Mouse (Mus musculus): ENCODE measurements around the gene Mrpl41. TPM values are rescaled to one million over a fixed set of nuclear protein-coding genes. Genes with fewer than 3 reads are reported as not detected.
"Not testable (repeated sequence)": the region's sequence is repeated elsewhere in the genome, so short reads cannot be mapped to it uniquely, and the experiment has no call there.

Mrpl41 gene
- polyA plus RNA-seq, 1 experiment from 2014 or later: 132 TPM

GRCm38 (mm10) chr2:24949421-24950188, 25.3 kb downstream of the Mrpl41 start, which contains the start of gene Zmynd19:
Gene Zmynd19, plus strand, starts transcription at chr2:24949792.
- Histone ChIP-seq H3K36me3 (ENCODE audit: control insufficient read depth, insufficient read depth, low read length) (peaks cover 30% of the 10 kb centered on the region), H3K27ac (ENCODE audit: low read depth, low read length) (peak within 1 kb of the TSS; percentile 67), H3K9ac (ENCODE audit: low read depth, low read length) (peak within 1 kb of the TSS; percentile 95), H3K4me2 (replicated peaks; ENCODE audit: low read depth, low read length) (peak within 1 kb of the TSS; percentile 89), H3K4me1 (ENCODE audit: control insufficient read depth, insufficient read depth, low read length) (peaks cover 7% of the 10 kb centered on the region; the same call in 1 of the 2 replicates), H3K4me3 (ENCODE audit: low read length) (peak within 1 kb of the TSS; percentile 98), H3K27me3 (ENCODE audit: control insufficient read depth, insufficient read depth, low read length) (no peaks in the 10 kb centered on the region), H3K9me3 (ENCODE audit: control insufficient read depth, low read length) (no peaks in the 10 kb centered on the region)
- ATAC-seq (ENCODE audit: low FRiP score, low TSS enrichment): peak; percentile 99
- under 1% methylated on average over 103 of the region's 108 CpGs for whole genome bisulfite sequencing

GRCm38 (mm10) chr2:24944304-24944703, 30.6 kb downstream of the Mrpl41 start:
- H3K9ac ChIP-seq (ENCODE audit: low read depth, low read length); H3K9me3 ChIP-seq (ENCODE audit: control insufficient read depth, low read length): not testable (repeated sequence)
- 39% methylated on average over 2 of the region's 2 CpGs for WGBS

GRCm38 (mm10) chr2:24942092-24942491, 32.8 kb downstream of the Mrpl41 start:
- Histone ChIP-seq H3K4me2 (replicated peaks; ENCODE audit: low read depth, low read length) (no peak overlapping the region), H3K36me3 (ENCODE audit: control insufficient read depth, insufficient read depth, low read length) (no peaks in the 10 kb centered on the region), H3K9ac (ENCODE audit: low read depth, low read length) (no peak overlapping the region), H3K27me3 (ENCODE audit: control insufficient read depth, insufficient read depth, low read length) (no peaks in the 10 kb centered on the region), H3K4me1 (ENCODE audit: control insufficient read depth, insufficient read depth, low read length) (no peaks in the 10 kb centered on the region), H3K27ac (ENCODE audit: low read depth, low read length) (no peak overlapping the region), H3K4me3 (ENCODE audit: low read length) (no peak overlapping the region), H3K9me3 (ENCODE audit: control insufficient read depth, low read length) (no peaks in the 10 kb centered on the region)
- WGBS: 66% methylated on average over 4 of the region's 4 CpGs
- no peak for ATAC-seq (ENCODE audit: low FRiP score, low TSS enrichment)

More at GRCm38 (mm10) chr2:24944304-24944703, 30.6 kb downstream of the Mrpl41 start:
- H3K36me3 ChIP-seq (ENCODE audit: control insufficient read depth, insufficient read depth, low read length); H3K4me2 ChIP-seq (replicated peaks; ENCODE audit: low read depth, low read length); H3K27ac ChIP-seq (ENCODE audit: low read depth, low read length); ATAC-seq (ENCODE audit: low FRiP score, low TSS enrichment); H3K4me3 ChIP-seq (ENCODE audit: low read length); H3K4me1 ChIP-seq (ENCODE audit: control insufficient read depth, insufficient read depth, low read length); H3K27me3 ChIP-seq (ENCODE audit: control insufficient read depth, insufficient read depth, low read length): not testable (repeated sequence)

GRCm38 (mm10) chr2:24935057-24935796, 39.7 kb downstream of the Mrpl41 start, which contains the start of gene Arrdc1:
Gene Arrdc1, minus strand, starts transcription at chr2:24935252.
- no peaks in the 10 kb centered on the region for H3K36me3 ChIP-seq (ENCODE audit: control insufficient read depth, insufficient read depth, low read length)
- H3K27ac ChIP-seq (ENCODE audit: low read depth, low read length): peak within 1 kb of the TSS; percentile 73
- H3K4me2 ChIP-seq (replicated peaks; ENCODE audit: low read depth, low read length): peak within 1 kb of the TSS; percentile 95
- H3K27me3 ChIP-seq (ENCODE audit: control insufficient read depth, insufficient read depth, low read length): no peaks in the 10 kb centered on the region
- H3K4me1 ChIP-seq (ENCODE audit: control insufficient read depth, insufficient read depth, low read length): peaks cover 12% of the 10 kb centered on the region; the same call in 1 of the 2 replicates
- peak within 1 kb of the TSS; percentile 65 for H3K4me3 ChIP-seq (ENCODE audit: low read length)
- H3K9me3 ChIP-seq (ENCODE audit: control insufficient read depth, low read length): no peaks in the 10 kb centered on the region
- H3K9ac ChIP-seq (ENCODE audit: low read depth, low read length): peak within 1 kb of the TSS; percentile 66
- peak; percentile 95 for ATAC-seq (ENCODE audit: low FRiP score, low TSS enrichment)
- under 1% methylated on average over 49 of the region's 49 CpGs for WGBS

GRCm38 (mm10) chr2:24934441-24934963, 40.4 kb downstream of the Mrpl41 start:
- peak overlapping the region; percentile 95 for H3K4me2 ChIP-seq (replicated peaks; ENCODE audit: low read depth, low read length)
- no peaks in the 10 kb centered on the region for H3K9me3 ChIP-seq (ENCODE audit: control insufficient read depth, low read length)
- WGBS: 5% methylated on average over 19 of the region's 19 CpGs
- H3K4me3 ChIP-seq (ENCODE audit: low read length): peak overlapping the region; percentile 65
- H3K9ac ChIP-seq (ENCODE audit: low read depth, low read length): peak overlapping the region; percentile 66
- no peaks in the 10 kb centered on the region for H3K36me3 ChIP-seq (ENCODE audit: control insufficient read depth, insufficient read depth, low read length)
- no peaks in the 10 kb centered on the region for H3K27me3 ChIP-seq (ENCODE audit: control insufficient read depth, insufficient read depth, low read length)
- peak; percentile 56 for ATAC-seq (ENCODE audit: low FRiP score, low TSS enrichment)
- H3K4me1 ChIP-seq (ENCODE audit: control insufficient read depth, insufficient read depth, low read length): peaks cover 12% of the 10 kb centered on the region; the same call in 1 of the 2 replicates
- H3K27ac ChIP-seq (ENCODE audit: low read depth, low read length): peak overlapping the region; percentile 73

GRCm38 (mm10) chr2:24929593-24929992, 45.3 kb downstream of the Mrpl41 start:
- no peak overlapping the region for H3K9ac ChIP-seq (ENCODE audit: low read depth, low read length)
- H3K4me2 ChIP-seq (replicated peaks; ENCODE audit: low read depth, low read length): no peak overlapping the region
- no peaks in the 10 kb centered on the region; the same call in 1 of the 2 replicates for H3K27me3 ChIP-seq (ENCODE audit: control insufficient read depth, insufficient read depth, low read length)
- no peak overlapping the region for H3K4me3 ChIP-seq (ENCODE audit: low read length)
- H3K4me1 ChIP-seq (ENCODE audit: control insufficient read depth, insufficient read depth, low read length): peaks cover 8% of the 10 kb centered on the region; the same call in 1 of the 2 replicates
- no peaks in the 10 kb centered on the region for H3K9me3 ChIP-seq (ENCODE audit: control insufficient read depth, low read length)
- H3K36me3 ChIP-seq (ENCODE audit: control insufficient read depth, insufficient read depth, low read length): no peaks in the 10 kb centered on the region
- WGBS: 91% methylated on average over 5 of the region's 5 CpGs
- no peak for ATAC-seq (ENCODE audit: low FRiP score, low TSS enrichment)
- H3K27ac ChIP-seq (ENCODE audit: low read depth, low read length): no peak overlapping the region

- WGBS: 62% methylated on average over 2 of the region's 2 CpGs
- no peak overlapping the region for H3K4me2 ChIP-seq (replicated peaks; ENCODE audit: low read depth, low read length)
Observed at GRCm38 (mm10) chr2:24929119-24929518, 45.8 kb downstream of the Mrpl41 start.

GRCm38 (mm10) chr2:24927810-24928479, 47.0 kb downstream of the Mrpl41 start:
- H3K4me1 ChIP-seq (ENCODE audit: control insufficient read depth, insufficient read depth, low read length): no peaks in the 10 kb centered on the region
- H3K27me3 ChIP-seq (ENCODE audit: control insufficient read depth, insufficient read depth, low read length): no peaks in the 10 kb centered on the region; the same call in 1 of the 2 replicates
- 63% methylated on average over 4 of the region's 4 CpGs for WGBS
- H3K27ac ChIP-seq (ENCODE audit: low read depth, low read length): peak overlapping the region; percentile 56
- H3K4me3 ChIP-seq (ENCODE audit: low read length): no peak overlapping the region
- ATAC-seq (ENCODE audit: low FRiP score, low TSS enrichment): peak; percentile 69; the same call in 1 of the 2 replicates
- no peaks in the 10 kb centered on the region for H3K9me3 ChIP-seq (ENCODE audit: control insufficient read depth, low read length)
- no peaks in the 10 kb centered on the region for H3K36me3 ChIP-seq (ENCODE audit: control insufficient read depth, insufficient read depth, low read length)
- 0 out of 2 replicates have a peak overlapping the region, but pooled peaks have one; percentile 1 for H3K4me2 ChIP-seq (replicated peaks; ENCODE audit: low read depth, low read length)
- no peak overlapping the region for H3K9ac ChIP-seq (ENCODE audit: low read depth, low read length)

More at GRCm38 (mm10) chr2:24929119-24929518, 45.8 kb downstream of the Mrpl41 start:
- no peak for ATAC-seq (ENCODE audit: low FRiP score, low TSS enrichment)
- Histone ChIP-seq H3K27me3 (ENCODE audit: control insufficient read depth, insufficient read depth, low read length) (no peaks in the 10 kb centered on the region; the same call in 1 of the 2 replicates), H3K27ac (ENCODE audit: low read depth, low read length) (no peak overlapping the region; the same call in 1 of the 2 replicates), H3K9me3 (ENCODE audit: control insufficient read depth, low read length) (no peaks in the 10 kb centered on the region), H3K36me3 (ENCODE audit: control insufficient read depth, insufficient read depth, low read length) (no peaks in the 10 kb centered on the region), H3K4me3 (ENCODE audit: low read length) (no peak overlapping the region), H3K9ac (ENCODE audit: low read depth, low read length) (no peak overlapping the region), H3K4me1 (ENCODE audit: control insufficient read depth, insufficient read depth, low read length) (peaks cover 3% of the 10 kb centered on the region; the same call in 1 of the 2 replicates)
